Mouse (Mus musculus) testis, adult 2 months (tissue): ENCODE measurements around the gene Zpr1.
A peak's percentile ranks its signal among the peaks of the same experiment; 100 is the strongest.

Experiments
- CTCF ChIP-seq: fragments of 200-500 bp; IDR thresholded peaks from 2 replicates; pipeline ENCODE4 v1.5.1; 2012; ENCODE audit warnings: low read depth, mild to moderate bottlenecking, inconsistent platforms, low read length, moderate library complexity; ENCODE audit not compliant: control insufficient read depth, insufficient read depth, insufficient replicate concordance
- POLR2A ChIP-seq: fragments of 200-500 bp; IDR thresholded peaks from 2 replicates; pipeline ENCODE4 v1.6.1; 2012; ENCODE audit warnings: low read depth, mild to moderate bottlenecking, inconsistent platforms, low read length, moderate library complexity; ENCODE audit not compliant: control insufficient read depth

GRCm38 (mm10) chr9:46328572-46329249 lies 55.8 kb downstream of the Zpr1 start:
- TF ChIP-seq CTCF (no peak), POLR2A (peak; percentile 50; the same call in 1 of the 2 replicates)
